Mouse (Mus musculus) heart, adult 2 months (tissue): Measurements from ENCODE around the gene Mrpl38.

Experiments
- CTCF ChIP-seq: fragments of 200-600 bp; IDR thresholded peaks from 2 replicates; pipeline ENCODE4 v1.8.1; 2022; ENCODE audit warnings: antibody characterized with exemption, mild to moderate bottlenecking, moderate library complexity
- POLR2A ChIP-seq: fragments of 200-500 bp; IDR thresholded peaks from 2 replicates; pipeline ENCODE4 v1.6.1; 2011; ENCODE audit warnings: mild to moderate bottlenecking, low read depth, low read length, control low read depth; ENCODE audit not compliant: insufficient read depth

- TF ChIP-seq CTCF (no peak), POLR2A (peak; percentile 50; the same call in 1 of the 2 replicates)
These were observed 39.8 kb downstream of the Mrpl38 start for GRCm38 (mm10) chr11:116098711-116099460.
